Mouse (Mus musculus): ENCODE data around the gene Pcsk5.

The Pcsk5 gene

DNA sequence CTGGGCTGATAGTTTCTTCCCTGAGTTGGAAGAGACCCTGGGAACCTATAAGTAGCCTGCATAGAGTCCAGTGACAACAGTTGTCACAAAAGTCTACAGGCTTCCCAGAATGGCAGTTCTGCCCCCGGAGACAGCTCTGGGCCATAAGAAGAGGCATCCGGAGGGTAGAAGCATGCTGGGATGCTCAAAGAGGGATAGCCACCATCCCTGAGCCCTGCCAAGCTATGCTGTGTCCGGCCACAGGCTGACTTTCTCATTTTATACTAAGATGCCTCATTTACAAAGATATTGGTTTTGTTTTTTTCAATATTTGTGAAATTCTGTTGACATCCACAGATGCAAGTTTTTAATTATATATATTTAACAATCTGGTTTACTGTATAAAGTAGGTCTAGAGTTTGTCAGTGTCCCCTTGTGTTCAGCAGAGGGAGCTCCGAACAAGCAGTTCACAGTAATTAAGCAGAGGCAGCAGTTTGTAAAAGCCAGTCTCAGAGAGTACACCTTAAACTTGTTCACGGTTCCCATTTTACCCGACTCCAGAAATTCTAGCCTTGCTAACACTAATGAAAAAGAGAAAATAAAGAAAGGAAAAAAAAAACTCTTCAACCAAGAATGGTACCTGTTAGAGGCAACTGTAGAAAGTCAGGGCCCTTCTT is 369.7 kb downstream of the Pcsk5 start:
- no peak for DNase-seq

DNA sequence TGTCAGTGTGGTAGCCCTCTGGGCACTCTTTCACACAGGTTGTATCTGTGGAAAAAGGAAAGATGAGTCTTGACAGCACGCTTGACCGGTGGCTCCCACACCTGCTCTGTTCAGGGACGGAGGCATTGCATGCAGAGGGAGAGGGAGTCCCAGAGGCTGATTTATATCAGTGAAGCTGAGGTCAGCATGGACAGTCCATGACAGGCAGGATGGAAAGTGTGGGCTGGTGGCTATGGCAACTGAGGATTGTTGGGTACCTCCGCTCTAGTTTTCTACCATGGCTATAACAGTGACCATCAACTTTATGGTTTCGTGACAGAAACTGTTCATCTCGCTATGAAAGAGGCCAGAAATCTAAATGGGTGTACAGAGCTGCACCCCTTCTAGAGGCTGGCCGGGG is 385.4 kb downstream of the Pcsk5 start:
- DNase-seq: no peak

DNA sequence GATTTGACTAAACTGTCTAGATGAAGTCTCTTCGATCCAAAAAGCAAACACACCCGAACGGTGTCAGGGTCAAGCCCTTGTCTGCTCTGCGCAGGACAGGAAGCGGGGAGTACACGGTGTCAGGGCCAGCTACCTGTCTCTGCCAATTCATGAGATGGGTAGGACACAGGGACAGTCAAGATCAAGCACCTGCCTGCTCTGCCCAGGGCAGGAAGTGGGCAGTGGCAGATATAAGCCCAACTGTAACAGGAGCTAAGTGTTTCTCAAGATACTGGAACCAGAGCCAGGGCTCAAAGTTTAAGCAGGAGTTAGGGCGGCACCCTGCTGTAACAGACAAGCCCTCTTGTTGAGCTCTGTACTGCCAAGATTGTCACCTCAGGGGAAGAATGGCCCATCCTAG is 393.9 kb downstream of the Pcsk5 start:
- no peak for DNase-seq

DNA sequence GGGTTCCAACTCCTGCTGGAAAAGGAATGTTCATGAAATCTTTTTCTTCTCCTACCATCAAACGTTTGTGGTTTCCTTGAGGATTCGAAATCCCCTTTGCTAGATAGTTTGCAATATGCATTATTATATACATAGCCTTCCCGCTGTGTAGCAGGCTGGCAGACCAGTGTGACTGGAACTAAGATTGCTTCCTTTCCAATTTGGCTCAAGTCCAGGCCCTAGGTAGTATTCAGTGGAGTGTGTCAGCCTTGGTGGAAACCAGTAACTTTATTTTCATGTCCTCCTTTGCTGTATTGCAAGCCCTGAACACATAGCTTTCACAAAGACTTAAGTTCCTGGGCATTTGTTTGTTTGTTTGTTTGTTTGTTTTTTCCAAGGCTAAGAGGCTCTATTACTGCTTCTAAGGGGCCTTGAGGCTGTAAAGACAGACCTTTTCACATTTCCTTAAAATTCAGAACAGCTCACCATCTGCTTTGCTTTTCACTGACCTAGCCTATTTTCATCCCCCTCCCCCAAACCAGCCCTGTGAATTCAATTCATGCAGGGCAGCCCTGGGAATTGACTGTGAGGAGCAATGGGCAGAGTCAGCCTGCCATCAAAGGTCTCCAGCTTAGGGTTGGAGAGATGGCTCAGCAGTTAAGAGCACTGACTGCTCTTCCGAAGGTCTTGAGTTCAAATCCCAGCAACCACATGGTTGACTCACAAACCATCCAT is 397.8 kb downstream of the Pcsk5 start:
- no peak for DNase-seq

DNA sequence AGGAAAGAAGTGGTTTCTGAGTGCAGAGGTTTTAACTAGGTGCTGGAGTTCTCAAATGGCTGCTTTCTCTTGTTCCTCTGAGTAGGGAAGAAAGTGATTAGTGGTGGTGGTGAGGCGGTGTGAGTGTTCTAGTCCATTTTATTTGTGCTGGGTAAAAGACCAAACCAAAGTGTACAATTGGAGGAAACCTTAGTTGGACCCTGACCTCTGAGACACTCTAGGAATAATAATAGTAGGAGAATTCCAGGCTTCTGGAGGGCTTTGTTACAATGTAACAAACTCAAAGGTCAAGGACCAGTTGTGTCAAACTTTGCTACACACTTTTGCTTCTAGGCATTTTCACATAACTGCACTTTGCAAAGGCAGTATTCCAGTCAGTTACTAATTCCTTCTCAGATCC is 400.8 kb downstream of the Pcsk5 start:
- DNase-seq: no peak

DNA sequence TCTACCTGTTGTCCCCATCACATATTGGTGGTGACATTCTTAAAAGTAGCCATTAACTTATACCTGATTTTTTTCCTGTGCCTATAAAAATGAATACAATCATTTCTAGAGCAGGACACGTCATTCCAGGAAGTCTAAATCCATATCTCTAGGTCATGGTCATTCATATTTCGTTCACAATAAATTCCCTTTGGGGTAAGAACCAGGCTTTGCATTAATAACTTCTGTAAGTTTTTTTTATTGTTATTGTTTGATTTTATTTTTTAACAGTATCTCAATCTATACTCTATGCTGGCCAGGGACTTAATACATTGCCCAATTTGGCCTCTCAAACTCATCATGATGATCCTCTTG is 408.9 kb downstream of the Pcsk5 start:
- DNase-seq: no peak

DNA sequence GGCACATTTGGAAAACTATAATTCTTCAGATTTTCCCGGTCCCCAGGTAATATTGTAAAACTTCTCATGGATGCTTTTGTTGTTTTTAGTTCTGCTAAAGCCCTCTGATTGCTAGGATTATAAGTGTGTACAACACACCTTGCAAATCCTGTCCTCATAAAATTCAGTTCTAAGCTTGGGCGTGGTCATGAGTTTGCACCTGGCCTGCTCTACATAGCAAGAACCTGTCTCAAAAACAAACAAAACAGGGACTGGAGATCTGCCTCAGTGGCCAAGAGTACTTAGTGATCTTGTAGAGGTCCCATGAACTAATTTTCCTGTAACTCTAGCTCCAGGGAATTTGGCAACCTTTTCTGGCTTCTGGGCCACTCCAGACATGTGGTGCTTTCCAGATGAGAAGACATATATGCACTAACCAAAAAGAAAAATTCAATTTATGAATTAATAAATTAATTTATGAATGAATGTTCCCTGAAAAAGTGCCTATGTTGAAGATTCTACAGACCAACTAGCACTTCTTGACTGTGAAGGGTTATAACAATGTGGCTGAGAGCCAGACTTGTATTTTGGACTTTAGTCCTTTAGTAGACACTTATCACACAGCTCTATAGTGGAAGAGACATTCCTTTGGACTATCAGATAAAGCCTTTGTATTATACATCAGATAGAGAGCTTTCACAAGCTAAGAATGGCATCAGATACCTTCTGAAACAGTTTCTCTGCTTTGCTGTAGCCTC is 409.4 kb downstream of the Pcsk5 start:
- DNase-seq: no peak

DNA sequence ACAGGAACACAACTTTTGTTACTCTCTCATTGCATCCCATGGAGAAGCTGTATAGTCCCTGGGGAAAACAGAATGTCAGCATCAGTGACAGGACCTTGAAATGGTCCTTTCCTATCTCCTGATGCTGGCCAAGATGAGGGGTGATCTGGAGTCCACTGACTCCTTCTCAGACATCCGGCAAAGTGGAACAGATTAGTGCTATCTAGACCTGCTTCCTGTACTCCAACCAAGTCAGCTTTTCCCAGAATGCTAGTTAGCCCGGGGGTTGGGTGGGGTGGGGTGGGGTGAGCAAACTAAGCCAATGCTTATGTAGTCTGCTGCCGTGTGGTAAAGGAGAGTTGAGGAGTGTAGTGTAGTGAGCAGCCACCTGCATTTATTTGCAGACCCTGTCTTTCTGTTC is 414.1 kb downstream of the Pcsk5 start:
- DNase-seq: no peak

DNA sequence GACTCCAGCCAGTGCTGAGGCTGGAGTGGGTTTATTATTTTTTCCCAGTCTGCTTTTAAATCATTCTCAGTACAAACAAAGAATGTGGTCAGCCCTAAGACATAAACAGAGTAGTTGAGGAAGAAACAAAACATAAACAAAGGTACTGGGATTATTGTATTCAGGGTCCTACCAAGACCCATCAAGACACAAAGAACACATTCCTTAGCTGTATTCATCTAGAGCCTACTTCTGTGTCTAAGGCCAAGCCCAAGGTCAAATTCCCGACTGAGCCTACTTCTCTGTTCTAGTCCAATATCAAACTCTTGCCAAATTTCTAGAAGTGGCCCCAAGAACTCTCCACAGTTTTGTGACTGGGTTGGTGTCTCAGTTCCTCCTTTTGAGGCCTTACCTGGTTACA is 419.6 kb downstream of the Pcsk5 start:
- DNase-seq: no peak

DNA sequence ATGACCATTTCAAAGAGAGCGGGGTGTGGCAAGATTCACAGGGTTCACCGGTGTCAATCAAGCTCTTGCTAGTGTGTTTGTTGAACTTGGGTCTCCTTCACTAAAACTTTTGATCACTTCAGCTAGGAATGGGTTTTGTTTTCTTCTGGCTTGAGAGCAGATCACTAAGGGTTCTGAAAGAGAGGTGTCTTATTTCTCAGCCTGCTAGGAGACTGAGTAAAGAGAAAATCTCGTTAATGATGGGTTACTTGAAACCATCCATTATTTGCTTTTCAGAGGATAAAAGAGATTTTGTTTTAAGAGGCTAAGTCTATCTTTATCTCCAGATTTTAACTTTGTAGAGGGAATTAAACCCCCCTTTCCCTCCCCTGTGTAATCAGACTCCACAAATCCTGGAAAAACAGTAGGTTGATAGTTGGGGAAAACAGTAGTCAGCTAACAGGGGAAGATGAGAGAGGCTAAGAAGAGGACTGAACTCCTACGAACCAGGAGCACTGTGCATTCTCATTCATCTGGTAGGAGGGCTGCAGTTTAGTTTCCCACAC is 424.4 kb downstream of the Pcsk5 start:
- DNase-seq: no peak

DNA sequence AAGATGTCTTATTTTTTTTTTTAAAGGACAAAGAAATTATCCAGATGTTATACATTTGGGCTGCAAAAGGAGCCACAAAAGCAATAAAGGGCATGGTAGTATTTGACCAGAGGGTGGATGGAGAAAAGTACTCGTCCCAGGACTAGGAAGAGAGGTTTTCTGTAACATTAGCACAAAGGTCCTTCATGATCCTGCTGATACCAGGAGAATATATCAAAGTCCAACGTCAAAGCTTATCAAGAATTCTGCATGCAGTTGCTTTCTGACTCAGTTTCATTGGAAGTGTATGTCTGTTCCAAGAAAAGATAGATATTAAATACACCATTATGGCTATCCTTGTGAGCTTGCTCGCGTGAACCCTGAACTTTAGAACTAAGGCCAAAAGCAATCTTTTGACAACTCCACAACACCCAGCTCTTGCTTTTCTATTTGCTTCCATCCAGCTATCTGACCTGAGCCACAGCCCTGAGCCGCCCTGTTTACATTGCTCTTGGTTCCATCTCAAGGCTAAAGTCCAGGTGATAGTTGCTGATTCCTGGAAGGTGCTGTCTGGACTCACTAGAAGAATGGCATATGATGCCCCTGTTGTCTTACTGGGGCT is 426.9 kb downstream of the Pcsk5 start:
- DNase-seq: no peak

DNA sequence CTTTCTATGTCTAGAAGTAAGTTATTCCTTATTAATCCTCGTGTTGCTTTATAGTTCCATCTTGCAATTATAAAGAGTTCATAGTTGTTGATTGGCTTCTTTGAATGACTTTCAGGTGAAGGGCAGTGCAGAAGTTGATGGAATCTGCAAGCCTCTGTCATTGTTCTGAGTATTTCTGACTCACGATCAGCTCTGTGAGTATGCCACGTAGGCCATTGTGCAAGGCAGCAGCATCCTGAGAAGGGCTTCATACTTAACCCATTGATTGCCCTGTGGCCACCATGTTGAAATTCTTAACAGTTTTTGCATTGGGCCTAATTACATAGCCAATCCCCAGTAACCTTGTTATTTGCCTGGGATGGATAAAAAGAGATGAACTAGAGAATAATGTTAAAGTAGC is 428.1 kb downstream of the Pcsk5 start:
- no peak for DNase-seq

DNA sequence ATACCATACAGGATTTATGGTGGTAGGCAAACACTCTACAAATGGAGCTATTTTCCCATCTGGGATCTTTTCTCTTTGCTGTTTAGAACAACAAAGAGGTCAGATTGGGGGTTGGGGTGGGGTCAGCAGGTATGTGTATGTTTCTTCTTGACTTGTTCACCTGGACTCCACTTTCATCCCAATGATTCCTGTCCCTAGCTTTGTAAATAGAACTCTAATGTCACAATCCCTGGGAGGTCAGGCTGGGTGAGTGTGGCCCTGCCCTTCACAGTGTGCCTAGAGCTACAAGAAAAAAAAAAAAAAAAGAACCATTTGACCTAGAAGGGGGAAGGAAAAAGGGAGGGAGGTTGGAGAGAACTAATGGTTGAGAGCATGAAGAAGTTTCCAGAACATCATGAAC is 428.8 kb downstream of the Pcsk5 start:
- no peak for DNase-seq

DNA sequence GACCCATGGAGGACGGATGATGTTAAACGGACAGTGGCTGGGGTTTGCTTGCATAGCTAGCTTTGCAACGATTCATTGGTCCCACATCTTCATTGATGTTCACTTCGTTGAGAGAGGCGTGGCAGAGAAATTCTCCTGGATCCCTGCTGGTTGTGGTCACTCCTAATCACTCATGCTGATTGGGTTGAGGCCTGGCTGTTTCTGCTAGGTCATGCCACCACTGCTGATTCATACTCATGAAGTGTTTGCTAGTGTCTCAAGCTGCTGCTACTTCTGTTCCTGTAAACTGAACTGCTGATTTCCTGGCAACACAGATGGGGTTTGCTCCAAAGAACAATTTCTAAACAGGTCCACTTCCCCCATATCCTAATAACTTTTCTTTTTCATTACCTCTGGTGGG is 430.6 kb downstream of the Pcsk5 start:
- DNase-seq: no peak

DNA sequence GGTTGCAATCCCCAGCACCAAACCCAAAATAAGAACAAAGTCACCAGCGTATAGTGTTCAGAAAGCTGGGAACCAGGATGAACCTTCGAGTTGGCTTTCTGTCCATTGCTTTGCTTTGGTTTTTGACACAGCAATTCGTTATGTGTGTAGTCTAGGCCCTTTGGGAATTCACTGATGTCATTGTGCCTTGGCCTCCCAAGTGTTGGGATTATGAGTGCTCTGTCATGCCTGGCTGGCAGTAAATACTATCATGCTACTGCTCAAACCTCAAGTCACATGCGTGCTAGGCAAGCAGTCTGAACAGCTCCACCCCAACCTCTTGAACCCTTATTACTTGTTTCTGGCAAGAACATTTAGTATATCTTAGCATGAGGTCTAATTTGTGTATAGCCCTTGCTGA is 434.3 kb downstream of the Pcsk5 start:
- no peak for DNase-seq

DNA sequence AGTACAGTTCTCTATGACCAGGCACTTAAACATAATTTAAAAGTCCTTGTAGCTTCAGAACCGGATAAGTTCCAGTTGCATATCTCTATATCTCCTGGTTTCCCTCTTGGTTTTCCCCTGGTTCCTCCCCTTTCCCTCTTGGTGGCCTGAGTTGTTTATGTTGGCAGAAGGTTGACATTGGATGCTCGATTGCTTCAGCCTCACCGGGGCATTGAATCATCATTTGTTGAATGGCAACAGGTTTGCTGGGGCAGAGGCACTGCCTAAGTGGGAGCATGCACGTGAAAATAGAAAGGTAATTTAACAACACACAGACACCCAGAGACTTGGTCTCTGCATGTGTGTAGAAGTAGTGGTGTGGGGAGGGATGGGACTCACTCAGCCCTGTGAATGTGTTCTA is 436.9 kb downstream of the Pcsk5 start:
- DNase-seq: no peak

DNA sequence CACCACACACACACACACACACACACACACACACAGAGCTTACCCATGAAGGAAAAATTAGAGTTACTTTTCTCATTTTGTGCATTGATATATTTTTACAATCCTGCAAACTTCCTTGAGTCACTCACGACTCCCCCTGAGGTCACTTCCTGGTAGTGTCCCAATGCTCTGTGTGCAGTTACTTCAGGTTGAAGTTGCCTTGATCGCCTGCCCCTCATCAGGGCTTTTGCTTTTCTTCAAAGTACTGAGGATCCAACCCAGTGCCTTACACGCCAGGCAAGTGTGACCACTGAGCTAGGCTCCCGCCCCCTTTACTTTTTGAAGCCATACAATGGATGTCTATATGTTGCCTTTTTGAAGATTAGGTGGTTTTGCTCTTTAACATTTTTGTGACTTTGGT is 437.5 kb downstream of the Pcsk5 start:
- DNase-seq: no peak

DNA sequence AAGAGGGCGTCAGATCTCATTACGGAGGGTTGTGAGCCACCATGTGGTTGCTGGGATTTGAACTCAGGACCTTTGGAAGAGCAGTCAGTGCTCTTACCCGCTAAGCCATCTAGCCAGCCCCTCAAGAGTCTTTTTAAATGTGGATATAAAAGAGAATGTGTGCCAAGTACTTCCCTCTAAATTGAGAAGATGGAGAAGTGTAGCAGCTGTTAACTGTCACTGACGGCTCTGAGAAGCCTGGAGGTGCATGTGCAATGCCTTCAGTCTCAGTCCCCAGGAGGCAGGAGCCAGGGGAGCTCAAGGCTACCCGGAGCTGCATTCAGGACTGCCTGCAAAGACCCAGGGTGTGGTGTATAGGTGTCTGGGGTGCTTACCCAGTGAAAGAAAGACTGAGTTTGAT is 439.5 kb downstream of the Pcsk5 start:
- no peak for DNase-seq

DNA sequence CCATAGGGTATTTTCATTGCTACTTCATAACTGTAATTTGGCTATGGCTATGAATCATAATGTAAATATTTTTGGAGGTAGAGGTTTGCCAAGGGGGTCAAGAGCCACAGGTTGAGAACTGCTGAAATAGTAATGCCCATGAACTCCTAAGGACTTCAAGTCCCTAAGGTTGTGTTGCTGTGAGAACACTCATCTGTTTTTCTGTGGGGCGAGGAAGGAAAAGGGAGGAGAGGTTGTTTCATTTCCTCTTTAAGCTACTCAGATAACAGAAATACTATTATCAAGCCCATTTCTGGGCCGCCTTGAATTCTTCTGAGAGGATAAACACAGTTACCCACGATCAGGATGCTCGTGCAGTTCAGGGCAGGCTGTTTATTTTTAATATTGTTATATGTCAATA is 440.6 kb downstream of the Pcsk5 start:
- peak; percentile 41 to 45 for DNase-seq

DNA sequence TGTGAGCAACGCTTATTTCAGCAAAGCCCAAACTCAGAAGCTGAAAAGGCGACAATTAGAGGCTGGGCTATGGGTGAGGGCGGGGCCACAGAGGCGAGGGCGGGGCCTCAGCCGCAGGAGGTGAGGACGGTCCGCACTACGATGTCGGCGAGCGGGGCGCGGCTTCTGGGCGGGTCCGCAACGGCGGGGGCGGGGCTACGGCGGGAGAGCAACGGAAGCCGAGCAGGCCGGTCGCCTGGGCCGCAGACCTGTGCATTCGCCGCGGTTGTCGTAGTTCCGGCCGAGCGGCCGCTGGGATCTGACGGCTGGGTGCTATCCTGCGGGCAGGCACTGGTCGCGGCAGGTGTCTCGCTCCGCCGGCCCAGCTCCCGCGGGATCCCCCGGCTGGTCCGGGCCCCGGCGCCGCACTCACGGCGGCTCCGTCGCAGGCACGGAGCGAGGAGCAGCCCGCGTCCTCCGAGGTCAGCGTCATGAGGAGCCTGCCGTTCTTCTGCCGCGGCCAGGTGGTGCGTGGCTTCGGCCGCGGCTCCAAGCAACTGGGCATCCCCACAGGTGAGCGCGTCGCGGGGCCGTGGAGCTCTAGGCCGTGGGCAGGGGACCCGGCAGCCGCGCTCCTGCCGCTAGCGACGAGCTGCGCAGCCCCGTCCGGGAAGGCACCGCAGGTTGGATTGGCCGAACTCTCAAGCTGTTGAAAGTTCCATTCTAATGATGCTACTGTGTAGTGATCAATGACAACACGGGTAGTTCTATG is 443.4 kb downstream of the Pcsk5 start, which contains the start of gene Rfk:
Rfk (plus strand) TSS at position 203 of the 751 bp plus-strand sequence.
- peak; percentile 97 for DNase-seq

DNA sequence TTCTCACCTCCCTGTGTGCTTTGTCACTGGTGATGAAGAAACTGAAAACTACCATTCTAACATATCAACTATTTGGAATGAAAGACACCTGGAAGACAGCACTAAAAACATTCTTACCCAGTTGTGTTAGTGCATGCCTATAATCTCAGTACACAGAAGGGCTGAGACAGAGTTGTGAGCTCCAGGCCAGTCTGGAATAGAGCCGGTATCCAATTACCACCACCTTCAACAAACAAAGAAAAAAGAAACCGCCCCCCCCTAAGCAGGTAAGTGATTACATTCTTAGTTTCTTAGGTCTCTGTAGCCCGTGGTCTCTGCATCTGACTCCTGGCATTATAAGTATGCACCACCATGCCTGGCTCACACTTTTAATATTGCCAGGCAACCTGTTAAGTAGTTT is 444.6 kb downstream of the Pcsk5 start:
- no peak for DNase-seq

DNA sequence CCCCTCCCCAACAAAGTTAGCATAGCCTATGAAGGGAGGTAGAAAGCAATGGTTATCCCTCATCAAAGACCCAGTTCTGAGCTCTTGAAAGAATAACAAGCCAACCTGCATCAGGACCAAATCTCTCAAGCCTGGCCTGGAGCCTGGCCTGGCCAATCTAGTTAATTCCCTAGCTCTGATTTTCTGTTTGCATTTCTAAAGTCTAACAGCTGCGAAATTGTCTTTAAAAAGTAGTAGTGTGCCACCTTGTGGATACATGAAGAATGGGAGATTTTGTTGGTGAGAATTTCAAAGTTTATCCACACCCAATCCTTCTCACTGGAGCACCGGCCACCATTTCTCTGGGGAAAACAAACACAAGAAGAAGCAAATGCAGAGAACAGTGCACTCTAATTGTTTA is 449.0 kb downstream of the Pcsk5 start:
- DNase-seq: peak; percentile 30 to 33

DNA sequence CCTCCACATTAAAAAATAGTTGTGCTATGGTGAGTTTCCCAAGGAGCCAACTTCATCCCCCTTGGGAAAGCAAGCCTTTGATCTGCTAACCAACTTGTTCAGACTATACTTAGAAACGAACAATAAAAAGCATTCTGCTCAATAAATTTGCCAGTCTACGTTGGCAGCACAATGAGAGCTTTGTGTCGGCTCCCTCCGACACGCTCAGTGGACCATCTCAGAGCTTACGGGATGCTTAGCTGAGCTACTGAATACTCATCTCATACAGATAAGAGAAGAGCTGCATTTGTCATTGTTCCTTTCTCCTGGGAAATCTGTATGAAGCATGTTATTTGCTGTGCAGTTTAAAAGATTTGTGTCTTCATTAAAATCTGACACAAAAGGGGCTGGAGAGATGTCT is 451.0 kb downstream of the Pcsk5 start:
- no peak for DNase-seq

All from B cell, adult 2 months (primary cell).